Mouse (Mus musculus) lung, postnatal 0 days (tissue): ENCODE measurements around the gene Ppp1r13l.

Source experiments
- CTCF ChIP-seq: IDR thresholded peaks from 2 replicates; pipeline ENCODE4 v1.5.1; 2016; ENCODE audit warnings: antibody characterized with exemption, mild to moderate bottlenecking
- EP300 ChIP-seq: IDR thresholded peaks from 2 replicates; pipeline ENCODE4 v1.6.1; 2016; ENCODE audit warnings: antibody characterized with exemption, mild to moderate bottlenecking, control low read depth

- TF ChIP-seq CTCF, result no peak
- TF ChIP-seq EP300, result no peak
Observed at GRCm38 (mm10) chr7:19344237-19344847, 15.2 kb upstream of the Ppp1r13l start, which contains the start of gene Ercc1.
